Mouse (Mus musculus) CH12.LX (cell line): ENCODE results near the gene Gm3424.
"Not testable (repeated sequence)": the region's sequence is repeated elsewhere in the genome, so short reads cannot be mapped to it uniquely, and the experiment has no call there.

Source experiments
- CTCF ChIP-seq, 2 experiments: IDR thresholded peaks in 1 of 2; conservative IDR thresholded peaks in 1 of 2; 2 replicates each; pipeline ENCODE4 v1.5.1; 2011 to 2012; ENCODE audit warnings: low read depth in 2 of 2, low read length in 2 of 2, improper control_type of control experiment in 1 of 2, inconsistent platforms in 1 of 2, mild to moderate bottlenecking in 1 of 2, moderate library complexity in 1 of 2
- EP300 ChIP-seq: IDR thresholded peaks from 2 replicates; pipeline ENCODE4 v1.6.1; 2011; ENCODE audit warnings: low read length, improper control_type of control experiment
- POLR2A ChIP-seq: IDR thresholded peaks from 2 replicates; pipeline ENCODE4 v1.6.1; 2011; ENCODE audit warnings: low read depth, mild to moderate bottlenecking, improper control_type of control experiment, low read length
- ZNF384 ChIP-seq: IDR thresholded peaks from 2 replicates; pipeline ENCODE4 v1.6.1; 2012; ENCODE audit warnings: low read depth, low read length, improper control_type of control experiment, inconsistent platforms

- not testable (repeated sequence) for TF ChIP-seq POLR2A; EP300; CTCF (conservative IDR thresholded peaks at IDR 0.05 in 1 of 2, IDR thresholded peaks at IDR 0.05 in 1 of 2; ENCODE audit: low read depth in 2 of 2, low read length in 2 of 2); ZNF384
Observed at GRCm38 (mm10) chr14:5812699-5813356, 17.3 kb downstream of the Gm3424 start.
